Mouse (Mus musculus) ovary, postnatal 10 days (tissue): ENCODE results near the gene Gm20388.

Experiments used
- DNase-seq: peaks from one replicate; pipeline ENCODE4 v3.0.0; 2022; ENCODE audit warnings: low spot score

The Gm20388 gene

DNA sequence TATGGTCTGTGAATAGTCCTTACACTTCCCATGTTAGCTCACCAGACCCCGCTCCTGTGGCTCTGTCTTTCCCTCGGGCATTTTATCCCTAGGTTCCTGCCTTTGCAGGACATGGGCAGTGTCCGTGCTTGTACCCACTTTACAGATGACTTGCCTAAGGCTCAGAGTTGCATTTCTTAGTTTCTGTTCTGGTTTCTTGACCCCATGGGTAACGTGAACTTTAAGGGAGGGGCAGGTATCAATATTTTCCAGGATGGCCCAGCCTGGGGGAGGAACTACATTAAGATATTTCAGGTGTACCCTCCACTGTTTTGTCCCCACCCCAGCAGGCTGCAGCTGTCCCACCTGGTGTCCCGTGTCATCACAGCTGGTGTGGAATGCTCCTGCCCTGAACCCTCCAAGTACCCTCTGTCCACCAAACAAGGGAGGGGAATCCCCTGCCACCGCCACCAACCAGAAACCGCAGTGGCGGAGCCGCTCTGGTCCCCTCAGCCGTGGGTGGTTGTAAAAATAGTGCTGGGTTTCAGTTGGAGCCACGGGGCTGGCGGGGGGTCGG is 353.8 kb downstream of the Gm20388 start:
- DNase-seq: no peak

DNA sequence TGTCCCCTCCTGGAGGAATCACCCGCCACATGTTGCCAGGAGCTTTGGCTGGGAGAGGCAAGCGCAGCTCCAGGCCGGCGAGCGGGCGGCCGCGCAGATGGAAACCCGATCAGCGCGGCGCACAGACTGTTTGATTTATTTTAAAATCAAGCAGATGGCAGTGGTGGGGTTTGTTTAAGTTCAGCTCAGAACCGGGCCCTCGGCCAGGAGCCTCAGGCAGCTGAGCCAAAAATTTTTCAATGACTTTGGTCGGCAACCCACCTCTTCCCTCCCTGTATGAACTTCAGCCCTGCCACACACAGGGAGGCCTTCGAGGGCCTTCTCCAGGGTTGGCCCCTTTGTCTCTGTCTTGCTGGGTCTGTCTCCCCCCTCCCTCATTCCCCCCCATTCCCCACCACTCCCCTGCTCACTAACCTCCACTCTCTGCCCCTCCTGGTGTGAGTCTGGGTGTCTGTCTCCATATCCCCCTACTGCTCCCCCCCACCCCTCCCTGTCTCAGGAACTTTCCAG is 354.4 kb downstream of the Gm20388 start:
- peak; percentile 48 for DNase-seq

DNA sequence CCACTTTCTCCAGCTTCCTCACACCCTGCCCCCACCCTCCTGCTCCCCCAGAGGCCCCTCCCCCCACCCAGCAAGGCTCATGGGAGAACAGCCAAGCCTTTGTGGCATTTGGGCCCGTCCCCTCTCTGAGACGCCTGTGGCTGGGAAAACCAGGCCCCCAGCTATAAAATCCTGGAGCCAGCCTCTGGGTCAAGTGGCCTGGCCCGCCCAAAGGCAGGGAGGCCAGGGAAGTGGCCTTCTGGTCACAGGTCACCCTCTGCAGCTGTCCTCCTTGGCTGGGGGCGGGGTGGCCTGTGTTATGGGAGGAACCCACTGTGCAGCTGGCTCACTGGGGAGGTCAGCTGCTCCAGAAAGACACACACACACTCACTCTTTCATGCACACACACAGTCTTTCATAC is 354.8 kb downstream of the Gm20388 start:
- peak; percentile 63 for DNase-seq

DNA sequence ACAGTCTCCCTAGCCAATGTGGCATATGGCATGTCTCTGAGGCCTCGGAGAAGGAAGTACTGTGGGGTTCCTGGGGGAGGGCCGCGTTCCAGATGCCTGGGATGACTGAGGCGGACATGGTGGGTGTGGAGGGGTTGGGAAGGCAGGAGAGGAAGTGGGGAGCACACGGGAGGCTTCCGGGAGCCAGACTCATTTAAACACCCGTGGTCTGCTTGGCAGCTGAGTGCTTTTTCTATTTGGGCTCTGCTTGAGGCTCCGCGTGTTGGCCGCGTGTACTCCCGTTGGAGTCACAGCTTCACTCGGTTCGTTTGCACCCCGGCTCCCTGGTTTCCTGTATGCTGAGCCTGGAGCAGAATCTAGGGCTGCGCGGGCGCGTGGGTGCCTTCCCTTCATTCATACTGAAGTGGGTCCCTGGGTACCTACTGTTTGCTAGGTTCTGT is 357.9 kb downstream of the Gm20388 start:
- no peak for DNase-seq

DNA sequence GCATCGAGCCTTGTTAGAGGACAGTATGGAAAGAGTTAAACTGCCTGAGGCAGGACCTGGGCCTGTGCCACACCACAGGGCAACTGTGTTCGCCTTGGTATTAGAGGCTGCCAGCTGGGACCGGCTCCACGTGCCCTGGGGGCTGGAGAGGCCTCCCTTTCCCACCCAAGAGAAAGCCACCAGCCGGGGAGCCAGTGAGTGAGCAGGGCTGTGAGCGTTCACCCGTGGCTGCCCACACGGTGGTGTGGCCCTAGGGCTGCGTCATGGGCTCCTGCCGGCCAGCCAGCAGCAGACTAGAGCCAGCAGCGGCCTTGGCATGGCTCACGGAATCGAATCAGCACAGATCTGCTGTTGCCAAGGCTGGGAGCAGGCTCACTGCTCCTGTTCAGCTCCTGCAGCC is 359.8 kb downstream of the Gm20388 start:
- DNase-seq: no peak

DNA sequence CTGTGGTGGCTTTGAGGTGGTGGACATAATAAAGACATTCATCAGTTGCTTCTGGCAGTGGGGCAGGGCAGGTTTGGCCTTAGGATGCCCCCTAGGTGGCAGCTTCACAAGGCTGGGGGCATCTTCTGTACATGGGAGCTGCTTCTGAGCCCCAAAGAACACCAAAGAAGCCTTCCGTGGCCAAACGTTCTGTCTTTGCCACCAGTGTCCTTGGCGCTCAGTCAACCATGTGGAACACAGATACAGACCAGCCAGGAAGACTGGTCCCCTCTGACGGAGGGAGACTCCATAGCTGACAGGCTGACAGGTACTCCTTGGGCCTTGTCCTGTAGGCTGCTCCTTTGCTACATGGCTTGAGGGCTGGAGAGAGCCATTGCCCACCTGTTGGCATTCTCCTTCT is 362.8 kb downstream of the Gm20388 start:
- DNase-seq: no peak

DNA sequence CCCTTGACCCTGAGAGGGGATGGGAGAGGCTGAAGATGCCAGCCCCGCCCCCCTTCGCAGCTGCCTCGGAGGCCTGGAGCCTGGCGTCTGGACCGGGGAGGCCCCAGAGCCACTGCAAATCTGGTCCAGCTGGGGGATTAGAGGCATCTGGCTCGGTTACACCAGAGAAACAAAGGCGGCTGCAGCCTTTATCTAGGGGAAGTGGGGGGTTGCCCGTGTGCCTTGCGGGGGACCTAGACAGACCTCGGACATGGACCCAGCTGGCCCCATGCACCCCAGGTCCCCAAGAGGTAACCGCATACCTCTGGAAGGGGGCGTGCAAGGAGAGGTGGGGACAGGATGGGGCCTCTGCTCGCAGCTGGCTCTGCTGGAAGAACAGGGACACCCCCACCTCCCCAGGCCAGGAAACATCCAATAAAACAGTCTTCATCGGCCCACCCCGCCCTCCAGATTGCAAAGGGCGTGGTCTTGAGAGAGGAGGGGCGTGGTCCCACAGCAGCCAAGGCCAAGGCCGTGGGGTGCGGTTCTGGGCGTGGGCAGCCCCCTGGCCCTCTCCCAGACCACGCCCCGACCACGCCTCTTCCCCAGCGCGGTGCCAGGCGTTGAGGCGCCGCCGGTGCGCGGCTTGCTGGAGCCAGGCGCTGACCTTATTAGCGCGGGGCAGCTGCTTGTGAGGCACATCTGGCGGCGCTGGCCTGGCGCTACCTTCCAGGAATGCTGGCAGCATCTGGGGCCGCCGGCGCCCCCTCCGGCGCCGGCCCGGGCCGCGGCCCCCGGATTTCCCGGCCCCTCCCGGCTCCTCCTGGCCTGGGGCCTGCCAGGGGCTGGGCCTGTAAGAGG is 365.6 kb downstream of the Gm20388 start:
- peak; percentile 79 for DNase-seq

DNA sequence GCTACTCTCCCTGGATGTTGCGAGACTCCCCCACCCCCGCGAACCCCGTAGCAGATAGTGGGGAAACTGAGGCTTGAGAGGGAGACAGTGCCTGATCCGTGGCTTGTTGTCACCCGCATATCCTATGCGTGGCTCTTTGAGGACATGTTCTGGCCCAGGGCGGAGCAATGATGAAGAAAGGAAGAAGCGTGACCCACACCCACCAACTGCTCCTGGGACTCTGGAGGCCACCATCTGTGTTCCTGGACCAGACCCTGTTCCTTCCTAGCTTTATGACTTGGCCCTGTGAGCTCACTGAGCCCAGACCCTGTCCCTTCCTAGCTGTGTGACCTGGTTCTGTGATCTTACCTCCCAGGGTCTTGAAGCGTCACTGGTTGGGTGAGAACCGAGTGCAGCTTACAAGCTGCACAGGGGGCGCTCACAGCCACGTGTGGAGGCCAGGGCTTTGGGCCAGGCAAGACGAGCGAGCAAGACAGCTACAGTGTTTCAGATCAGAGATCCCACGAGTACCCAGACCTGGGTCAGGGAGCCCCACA is 366.3 kb downstream of the Gm20388 start:
- no peak for DNase-seq

DNA sequence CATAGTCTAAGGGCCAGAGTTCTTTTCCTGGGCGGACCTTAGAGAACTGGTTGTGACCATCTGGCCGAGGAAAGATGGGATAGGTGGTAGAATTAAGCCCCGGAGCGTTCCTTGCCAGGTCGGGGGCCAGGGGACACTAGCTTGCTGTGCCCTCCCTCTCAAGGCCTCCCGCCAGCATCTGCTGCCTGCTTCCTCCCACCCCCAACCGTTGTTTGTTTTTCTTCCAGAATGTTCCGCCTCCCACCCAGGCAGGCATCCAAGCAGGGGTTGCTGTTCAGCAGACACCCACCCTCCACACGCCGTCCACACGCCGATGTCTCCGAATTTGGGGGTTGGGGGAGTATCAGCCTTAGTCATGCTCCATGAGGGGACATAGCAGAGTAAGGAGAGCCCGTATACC is 367.4 kb downstream of the Gm20388 start:
- DNase-seq: no peak

DNA sequence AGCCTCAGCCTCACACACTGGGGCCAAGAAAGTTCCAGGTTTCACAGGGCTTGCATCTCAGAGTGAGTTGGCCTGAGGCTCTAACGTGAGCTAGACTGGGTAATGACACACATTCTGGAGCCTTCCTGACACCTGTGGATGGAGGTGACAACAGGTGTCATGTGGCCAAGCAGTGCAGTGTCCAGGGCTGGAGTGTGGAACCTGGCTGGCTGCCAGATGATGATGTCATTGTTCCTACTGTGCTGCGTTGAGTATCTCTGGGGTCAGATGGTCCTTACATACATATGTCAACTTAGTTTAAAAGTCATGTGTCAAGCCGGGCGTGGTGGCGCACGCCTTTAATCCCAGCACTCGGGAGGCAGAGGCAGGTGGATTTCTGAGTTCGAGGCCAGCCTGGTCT is 368.8 kb downstream of the Gm20388 start:
- DNase-seq: no peak

DNA sequence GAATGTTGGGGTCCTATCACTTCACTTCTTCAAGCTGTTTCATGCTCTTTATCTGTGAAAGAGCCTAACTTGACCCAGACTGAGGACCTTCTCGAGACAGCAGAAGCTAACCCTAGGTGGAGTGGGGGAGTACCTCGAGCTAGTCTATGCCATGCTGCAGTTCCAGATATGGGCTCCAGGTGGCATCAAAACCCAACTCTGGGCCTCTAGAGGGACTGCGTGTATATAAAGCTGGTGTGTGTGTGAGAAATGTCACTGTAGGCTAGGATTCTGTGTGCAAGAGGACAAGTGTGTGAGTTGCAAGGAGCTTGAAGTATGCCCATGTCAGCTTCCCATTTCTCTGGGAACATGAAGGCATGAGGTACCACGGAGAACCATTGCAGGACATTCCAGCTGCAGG is 370.8 kb downstream of the Gm20388 start:
- no peak for DNase-seq

DNA sequence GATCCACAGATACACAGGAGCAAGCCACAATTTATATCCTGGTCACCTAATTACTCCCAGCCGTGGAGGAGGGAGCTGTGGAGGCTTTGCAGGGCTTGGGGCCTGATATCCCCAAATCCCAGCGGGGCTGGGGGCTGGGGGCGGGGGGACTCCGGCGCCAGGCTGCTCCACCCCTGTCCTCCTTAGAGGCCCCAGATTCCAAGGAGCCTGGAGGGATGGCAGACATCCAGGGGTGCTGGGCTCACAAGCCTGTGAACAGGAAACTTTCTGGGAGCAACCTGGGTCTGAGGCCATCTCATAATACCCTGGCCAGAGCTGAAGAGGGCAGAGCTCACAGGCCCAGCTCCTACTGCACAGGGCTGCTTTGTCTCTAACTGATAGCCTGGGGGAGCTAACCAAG is 371.8 kb downstream of the Gm20388 start:
- DNase-seq: no peak

DNA sequence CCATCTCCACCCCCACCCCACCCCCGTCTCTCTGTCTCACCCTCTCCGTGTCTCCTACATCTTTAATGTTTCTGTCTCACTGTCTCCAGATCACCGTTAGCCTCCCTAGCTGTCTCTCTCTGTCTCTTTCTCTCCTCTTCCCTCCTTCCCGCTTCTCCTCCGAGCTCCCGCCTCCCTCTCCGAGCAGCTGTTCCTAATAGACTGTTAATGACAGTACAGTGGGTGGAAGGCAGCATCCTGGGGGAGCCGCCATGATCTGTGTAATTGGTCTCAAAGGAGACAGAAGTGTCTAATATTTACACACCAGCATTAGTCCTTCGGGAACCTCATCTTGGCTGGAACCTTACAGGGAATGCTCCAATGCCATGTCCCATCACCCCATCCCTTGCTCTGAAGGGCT is 373.6 kb downstream of the Gm20388 start:
- no peak for DNase-seq

DNA sequence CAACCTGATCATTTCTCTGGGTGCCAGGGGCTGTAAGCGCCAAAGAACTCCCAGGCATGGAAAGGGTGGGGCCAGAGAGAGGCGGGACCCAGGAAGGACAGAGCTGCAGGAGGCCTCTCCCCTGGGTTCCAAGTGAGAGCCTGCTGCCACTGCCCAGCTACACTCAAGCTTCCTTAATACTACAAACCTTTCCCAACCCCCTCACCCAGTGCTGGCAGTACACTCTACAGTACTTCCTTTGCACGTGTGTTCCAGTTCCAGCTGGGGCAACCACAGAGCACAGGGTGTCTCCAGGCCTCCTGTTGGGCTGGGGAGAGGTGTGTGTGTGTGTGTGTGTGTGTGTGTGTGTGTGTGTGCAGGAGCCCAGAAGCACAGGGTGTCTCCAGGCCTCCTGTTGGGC is 374.4 kb downstream of the Gm20388 start:
- DNase-seq: no peak

DNA sequence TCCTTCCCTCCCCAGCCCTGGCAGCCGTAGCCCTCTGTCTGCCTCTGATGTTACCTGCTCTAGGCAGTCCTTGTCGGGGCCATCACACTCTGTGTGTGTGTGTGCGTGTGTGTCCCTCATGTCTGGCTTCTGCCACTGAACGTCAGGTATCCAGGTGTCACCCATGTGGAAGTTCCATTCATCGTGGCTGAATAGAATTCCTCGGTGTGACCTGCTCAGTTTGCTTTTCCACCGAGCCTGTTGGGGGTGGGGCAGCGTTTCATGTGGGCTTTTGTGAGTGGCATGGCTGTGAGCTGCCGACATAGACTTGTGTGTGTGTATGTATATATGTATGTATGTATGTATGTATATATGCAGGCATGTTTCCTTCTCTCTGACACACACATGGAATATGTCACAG is 375.2 kb downstream of the Gm20388 start:
- no peak for DNase-seq

DNA sequence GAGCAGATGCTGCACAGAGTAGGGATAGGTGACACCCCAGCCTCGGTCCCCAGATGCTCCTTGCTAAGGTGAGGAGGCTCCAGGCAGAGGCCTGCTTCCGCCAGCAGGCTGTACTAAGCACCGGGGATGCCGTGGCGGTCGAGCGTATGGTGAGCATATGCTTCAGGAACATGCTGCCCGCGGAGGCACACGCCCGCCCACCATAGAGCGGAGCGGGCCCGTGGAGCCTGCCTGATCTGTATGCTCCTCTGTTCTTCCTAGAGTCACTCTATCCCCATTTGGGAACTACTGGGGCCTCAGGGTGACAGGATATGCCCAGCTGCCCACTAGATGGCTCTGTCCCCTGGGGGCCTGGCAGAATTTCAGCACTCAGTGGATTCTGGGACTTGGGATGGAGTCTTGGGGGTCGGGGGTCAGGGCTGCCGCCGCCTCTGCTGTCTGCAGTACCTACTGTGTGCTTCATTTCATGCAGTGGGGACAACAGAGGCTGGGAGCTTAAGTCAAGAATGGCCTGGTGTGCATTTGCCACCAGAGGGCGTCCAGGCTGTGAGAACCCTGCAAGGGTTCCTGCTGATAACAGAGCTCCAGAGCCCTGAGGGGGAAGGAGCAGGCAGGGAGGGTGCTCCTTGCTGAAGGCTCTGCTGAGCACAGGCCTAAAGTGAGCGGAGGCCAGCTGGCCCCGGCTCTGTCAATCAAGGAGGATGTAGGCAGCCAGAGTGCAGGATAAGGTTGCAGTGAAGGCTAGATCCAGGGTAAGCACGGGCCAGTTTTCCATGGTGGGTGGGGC is 377.7 kb downstream of the Gm20388 start:
- no peak for DNase-seq

DNA sequence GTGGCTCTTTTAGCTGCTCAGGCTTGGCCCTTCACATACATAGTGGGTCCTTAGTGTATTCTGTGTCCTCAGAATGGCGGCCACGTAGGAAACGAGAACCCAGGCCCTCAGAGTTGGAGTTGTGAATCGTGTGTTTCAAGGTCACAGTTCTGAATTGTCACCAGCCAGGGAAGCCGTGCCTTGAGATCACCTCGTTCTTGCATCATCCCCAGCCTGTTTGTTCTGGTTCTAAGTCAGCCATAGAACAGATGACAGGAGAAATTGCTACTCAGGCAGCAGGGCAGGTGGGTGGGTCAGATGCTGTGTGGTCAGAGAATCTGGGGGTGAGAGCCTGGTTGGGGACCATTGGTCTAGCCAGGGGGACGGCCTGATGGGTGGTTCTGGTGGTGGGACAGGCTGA is 378.6 kb downstream of the Gm20388 start:
- DNase-seq: no peak

DNA sequence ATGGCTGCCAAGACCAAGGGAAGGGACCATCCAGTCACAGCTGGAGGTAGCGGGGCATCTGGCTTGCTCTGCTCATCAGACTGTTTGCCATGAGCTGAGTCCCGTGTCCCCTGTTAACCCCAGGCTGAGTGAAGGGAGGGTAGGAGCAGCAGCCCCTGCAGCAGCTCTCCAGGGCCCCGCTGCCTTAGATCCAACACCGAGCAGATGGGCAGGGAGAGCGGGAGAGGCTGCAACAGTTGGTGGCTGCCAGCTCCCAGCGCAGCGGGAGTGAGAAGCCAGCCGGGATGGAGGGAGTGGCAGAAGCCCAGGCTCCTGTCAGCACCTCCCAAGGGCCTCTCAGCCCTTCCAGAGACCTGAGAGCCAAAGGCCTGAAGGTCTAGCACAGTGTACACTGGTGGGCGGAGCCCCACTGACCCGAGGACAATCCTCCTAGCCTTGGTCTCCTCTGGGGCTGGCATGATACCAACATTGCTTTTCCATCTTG is 379.1 kb downstream of the Gm20388 start:
- DNase-seq: no peak

DNA sequence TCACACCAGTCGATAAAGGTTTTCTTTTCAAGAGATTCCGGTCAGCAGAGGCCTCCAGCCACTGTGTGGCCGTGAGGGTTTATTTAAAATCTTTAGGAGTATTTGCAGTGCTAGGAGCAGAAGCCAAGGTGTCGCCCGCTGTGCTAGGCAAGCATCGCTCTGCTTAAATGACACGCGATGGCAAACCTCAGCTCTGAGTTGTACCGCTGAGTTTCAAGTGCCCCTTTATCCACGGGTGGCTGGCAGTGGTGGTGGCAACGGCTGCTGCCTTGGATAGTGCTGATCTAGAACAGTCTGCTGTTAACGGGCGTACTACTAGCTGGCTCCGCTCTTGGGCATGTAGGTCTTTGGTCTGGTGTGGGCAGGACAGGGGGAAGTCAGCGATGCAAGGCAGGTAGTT is 380.0 kb downstream of the Gm20388 start:
- no peak for DNase-seq

DNA sequence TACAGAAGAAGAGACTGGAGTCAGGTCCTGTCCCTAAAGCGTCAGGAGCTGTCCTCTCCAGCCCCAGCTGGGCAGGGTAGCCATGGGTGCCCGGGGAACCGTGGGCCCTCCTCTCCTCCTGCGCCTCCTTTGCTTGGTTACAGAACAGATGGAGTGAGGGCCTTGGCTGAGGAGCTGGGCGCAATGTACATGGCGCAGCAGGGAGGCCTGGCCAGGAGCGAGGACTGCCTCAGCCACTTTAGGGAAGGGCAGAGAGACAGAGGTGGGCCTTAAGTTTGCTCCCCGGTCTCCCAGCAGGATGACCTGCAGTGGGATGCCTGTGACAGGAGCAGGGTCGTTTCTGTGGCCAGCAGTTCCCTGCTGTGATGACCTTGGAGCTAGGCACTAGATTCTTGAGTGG is 381.0 kb downstream of the Gm20388 start:
- DNase-seq: no peak

DNA sequence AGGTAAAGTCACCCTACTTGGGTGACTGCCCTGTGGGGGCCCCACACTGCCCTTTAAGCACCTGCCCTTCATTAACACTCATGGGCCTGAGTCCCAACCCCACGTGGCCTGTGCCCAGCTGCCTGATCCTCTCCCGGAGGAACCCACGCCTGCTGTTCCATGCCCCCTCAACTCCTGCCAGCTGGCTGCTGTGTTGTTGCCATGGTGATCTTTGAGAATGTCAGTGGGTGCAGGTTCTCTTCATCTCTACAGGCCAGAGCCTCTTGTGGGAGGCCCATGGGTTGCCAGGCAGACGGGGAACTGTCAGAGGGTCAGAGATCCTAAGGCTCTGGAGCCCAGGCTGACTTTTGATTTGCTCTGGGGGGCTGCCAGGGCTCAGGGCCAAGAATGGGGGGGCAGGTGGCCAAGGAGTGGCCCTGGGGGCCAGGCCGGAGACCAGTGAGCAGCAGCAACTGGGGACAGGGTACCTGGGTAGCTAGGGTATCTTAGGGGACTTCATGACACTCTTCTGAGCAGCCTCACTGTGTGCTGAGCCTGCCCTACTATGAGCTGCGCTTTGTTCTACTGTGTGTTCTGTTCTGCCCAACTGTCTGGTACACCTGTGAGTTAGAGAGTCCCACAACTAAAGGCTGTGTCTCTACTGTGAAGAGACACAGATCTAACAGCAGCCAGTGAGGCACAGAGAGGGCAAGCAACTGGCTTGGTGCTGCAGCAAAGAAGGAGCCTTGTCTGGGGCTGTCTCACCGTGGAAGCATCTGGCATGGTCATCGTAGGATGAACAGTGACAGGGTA is 381.9 kb downstream of the Gm20388 start:
- DNase-seq: no peak
